Mouse (Mus musculus): ENCODE measurements around the gene Spns3.

The Spns3 gene

DNA sequence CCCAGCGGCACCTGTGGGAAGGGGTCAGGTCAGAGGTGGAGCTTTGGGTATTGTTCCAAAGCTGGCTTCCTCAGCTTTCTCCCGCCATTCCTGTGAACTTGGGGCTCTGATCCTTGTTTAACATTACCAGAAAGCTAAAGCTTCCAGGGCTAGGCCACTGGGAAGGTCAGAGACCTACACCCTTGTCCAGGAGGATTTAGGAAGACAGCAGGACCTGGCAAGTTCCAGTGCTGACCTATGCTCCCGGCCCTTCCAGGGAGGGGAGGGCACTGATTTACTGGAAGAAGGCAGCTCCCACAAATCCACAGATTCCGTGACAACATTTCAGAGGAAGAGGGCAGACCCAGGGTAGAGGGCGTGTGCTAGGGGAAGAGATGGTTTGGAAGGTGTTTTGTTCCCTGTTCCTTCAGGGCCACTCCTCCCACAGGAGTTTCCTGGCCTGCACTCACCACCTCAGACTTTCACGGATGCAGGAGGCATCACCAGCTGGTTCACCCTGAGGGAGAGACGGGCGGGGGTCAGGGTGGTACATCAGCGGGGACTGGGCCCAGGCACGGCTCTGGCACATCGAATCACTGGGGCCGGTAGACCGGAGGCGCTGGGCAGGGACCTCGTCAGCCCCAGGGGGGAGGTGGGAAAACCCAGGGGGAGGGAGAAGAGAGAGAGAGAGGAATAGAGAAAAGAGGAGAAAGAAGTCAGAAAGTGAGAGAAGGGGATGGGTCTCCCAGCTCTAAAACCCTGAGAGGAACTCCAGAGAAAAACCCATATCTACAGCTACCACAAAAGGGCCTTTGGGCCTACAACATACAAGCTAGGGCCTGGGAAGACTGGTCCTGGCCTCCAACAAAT, 97.0 kb downstream of the Spns3 start:
- no peak for DNase-seq (ENCODE audit: low spot score in 2 of 2)

DNA sequence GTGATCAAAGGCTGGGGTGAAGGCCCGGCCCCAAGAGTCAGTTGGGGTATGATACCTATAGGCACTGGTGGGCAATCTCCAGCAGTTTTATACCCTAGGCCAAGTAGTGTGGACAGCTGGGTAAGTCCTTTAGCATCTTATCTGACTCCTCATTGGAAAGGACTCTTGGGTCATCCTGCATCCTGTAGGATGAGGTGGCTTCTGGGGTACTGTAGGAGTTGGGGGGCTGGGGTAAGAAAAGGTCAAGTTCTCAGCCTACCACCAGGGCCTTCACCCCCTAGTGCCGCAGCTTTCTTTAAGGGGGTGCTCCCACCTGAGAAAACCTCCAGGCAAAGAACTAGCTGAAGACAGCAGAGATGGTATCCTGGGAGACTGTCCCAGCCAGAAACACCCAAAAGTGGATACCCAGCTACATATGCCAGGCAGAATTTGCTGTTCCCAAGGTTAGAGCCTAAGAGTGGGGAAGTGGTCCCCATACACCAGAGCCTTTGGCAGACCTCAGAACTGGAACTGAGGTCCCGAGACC, 98.1 kb downstream of the Spns3 start:
- no peak for DNase-seq (ENCODE audit: low spot score in 2 of 2)

DNA sequence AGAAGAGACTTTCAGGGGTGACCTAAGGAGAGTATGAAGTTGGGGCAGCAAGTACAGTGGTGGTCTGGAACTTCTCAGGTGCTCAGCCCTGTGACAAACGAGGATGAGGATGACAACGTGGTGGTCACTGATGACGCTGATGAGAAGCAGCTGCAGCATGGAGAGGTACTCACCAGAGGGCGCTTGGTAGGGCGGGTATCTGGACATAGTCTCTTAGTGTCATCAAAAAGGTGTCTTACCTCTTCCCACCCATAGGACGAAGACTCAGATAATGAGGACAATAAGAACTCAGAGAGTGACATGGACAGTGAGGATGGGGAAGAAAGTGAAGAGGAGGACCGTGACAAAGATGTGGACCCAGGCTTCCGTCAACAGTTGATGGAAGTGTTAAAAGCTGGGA, 102.8 kb downstream of the Spns3 start:
- no peak for DNase-seq (ENCODE audit: low spot score in 2 of 2)

DNA sequence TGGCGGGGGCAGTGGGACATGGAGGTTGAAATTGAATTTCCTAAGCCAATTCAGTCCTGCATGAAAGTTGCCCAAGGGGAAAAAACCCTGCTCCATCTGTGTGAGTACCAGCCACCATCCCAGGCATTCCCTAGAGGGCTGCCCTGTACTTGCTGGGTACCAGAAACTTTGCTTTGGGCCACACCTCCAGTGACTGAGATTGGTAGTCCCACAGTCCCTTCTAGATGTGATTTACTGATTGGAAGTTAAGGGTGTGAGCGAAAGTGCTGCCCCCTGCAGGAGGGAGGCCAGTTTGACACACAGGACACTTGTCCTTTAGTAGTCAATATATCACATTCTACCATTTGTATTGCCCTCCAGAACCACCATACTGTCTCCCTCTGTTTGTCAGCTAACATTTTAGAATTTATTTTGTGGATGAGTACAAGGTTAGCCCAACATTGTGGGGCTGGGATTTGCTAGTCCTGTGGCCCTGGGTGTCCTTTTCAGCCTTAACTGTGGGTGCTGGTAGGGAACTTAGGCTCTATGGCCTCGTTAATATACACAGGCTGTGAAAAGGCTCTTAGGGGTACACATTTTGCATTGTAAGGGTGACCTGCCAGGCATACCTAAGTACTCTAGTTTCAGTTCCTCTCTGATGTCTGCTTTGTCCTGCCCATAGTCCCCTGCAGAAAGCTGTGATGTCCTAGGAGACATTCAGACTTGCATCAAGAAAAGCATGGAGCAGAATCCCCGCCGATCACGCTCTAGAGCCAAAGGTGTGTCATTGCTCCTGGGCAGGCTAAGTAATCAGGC, 103.8 kb downstream of the Spns3 start:
- peak; percentile 74 to 80 for DNase-seq (ENCODE audit: low spot score in 2 of 2)

Data from spleen, postnatal 36 days (tissue).